10 mouse cellular contexts compared by ENCODE assay signal in genomic region chr4:154749160-154749559, GRCm38 (mm10).
DNase-seq lines count a peak whose midpoint lies in the region; ATAC-seq and TF ChIP-seq lines count a peak whose summit lies in the region.
"Had no signal": no experiment of that assay in that cellular context is flagged by ENCODE, and none has a peak within 500 bp of the region (broad histone marks: within the 10 kb centered on the region; RNA-seq: fewer than 3 reads in every experiment).

No protein-coding gene starts in this region.

- H3K4me2 ChIP-seq in intestine, postnatal 0 days (replicated peaks; ENCODE audit: low read depth) = no peak overlapping the region
- H3K4me2 ChIP-seq in intestine, embryonic 16.5 days (ENCODE audit: low read depth, low read length) = no peak overlapping the region
- no peak overlapping the region for H3K4me2 ChIP-seq in embryonic facial prominence, embryonic 11.5 days (ENCODE audit: low read depth, low read length)
- no peak overlapping the region for H3K4me2 ChIP-seq in midbrain, embryonic 13.5 days (replicated peaks)
- H3K4me2 ChIP-seq: embryonic facial prominence, embryonic 12.5 days; limb, embryonic 15.5 days had no signal

- H3K4me3 ChIP-seq in intestine, postnatal 0 days (ENCODE audit: low read depth, low read length) = no peak overlapping the region
- H3K4me3 ChIP-seq in intestine, embryonic 16.5 days (ENCODE audit: low read length) = no peak overlapping the region
- no peak overlapping the region for H3K4me3 ChIP-seq in E14TG2a.4 (replicated peaks; ENCODE audit: low read length)
- no peak overlapping the region for H3K4me3 ChIP-seq in embryonic facial prominence, embryonic 11.5 days (ENCODE audit: low read depth, low read length)
- no peak overlapping the region for H3K4me3 ChIP-seq in midbrain, embryonic 13.5 days (replicated peaks)
- H3K4me3 ChIP-seq: embryonic facial prominence, embryonic 12.5 days; limb, embryonic 15.5 days had no signal

- no peaks in the 10 kb centered on the region for H3K9me3 ChIP-seq in intestine, postnatal 0 days (ENCODE audit: control insufficient read depth)
- H3K9me3 ChIP-seq in intestine, embryonic 16.5 days (ENCODE audit: control insufficient read depth, low read length) = no peaks in the 10 kb centered on the region
- H3K9me3 ChIP-seq in E14TG2a.4 (ENCODE audit: low read length) = no peaks in the 10 kb centered on the region
- H3K9me3 ChIP-seq in embryonic facial prominence, embryonic 11.5 days (replicated peaks; ENCODE audit: control insufficient read depth, low read length) = no peaks in the 10 kb centered on the region
- no peaks in the 10 kb centered on the region for H3K9me3 ChIP-seq in midbrain, embryonic 13.5 days
- H3K9me3 ChIP-seq: embryonic facial prominence, embryonic 12.5 days; limb, embryonic 15.5 days had no signal

- no peaks in the 10 kb centered on the region for H3K4me1 ChIP-seq in intestine, postnatal 0 days (replicated peaks; ENCODE audit: control insufficient read depth, insufficient read depth, low read length)
- H3K4me1 ChIP-seq in intestine, embryonic 16.5 days (ENCODE audit: control insufficient read depth, insufficient read depth, low read length) = no peaks in the 10 kb centered on the region
- H3K4me1 ChIP-seq in E14TG2a.4 (replicated peaks; ENCODE audit: low read depth, low read length) = peaks cover 16% of the 10 kb centered on the region
- no peaks in the 10 kb centered on the region for H3K4me1 ChIP-seq in embryonic facial prominence, embryonic 11.5 days (ENCODE audit: control insufficient read depth, insufficient read depth, low read length)
- 0 out of 2 replicates have a peak, but pooled peaks cover 3% of the 10 kb centered on the region for H3K4me1 ChIP-seq in midbrain, embryonic 13.5 days (replicated peaks)

- no peaks in the 10 kb centered on the region for H3K27me3 ChIP-seq in intestine, postnatal 0 days (replicated peaks; ENCODE audit: control insufficient read depth, insufficient read depth, low read length)
- H3K27me3 ChIP-seq in intestine, embryonic 16.5 days (replicated peaks; ENCODE audit: control insufficient read depth, insufficient read depth, low read length) = no peaks in the 10 kb centered on the region
- peaks cover 44% of the 10 kb centered on the region for H3K27me3 ChIP-seq in E14TG2a.4 (ENCODE audit: insufficient read depth, low read length)
- H3K27me3 ChIP-seq in embryonic facial prominence, embryonic 11.5 days (ENCODE audit: control insufficient read depth, insufficient read depth, low read length) = no peaks in the 10 kb centered on the region
- peaks cover 13% of the 10 kb centered on the region; the same call in 1 of the 2 replicates for H3K27me3 ChIP-seq in midbrain, embryonic 13.5 days

- peak; percentile 18 for DNase-seq in 3T3-L1 (ENCODE audit: low read depth, low spot score)
- DNase-seq in embryonic facial prominence, embryonic 11.5 days (ENCODE audit: low spot score) = peak; percentile 56
- no peak for DNase-seq in right cerebral cortex, adult 18-20 months
- DNase-seq in right cerebral cortex, postnatal 10 days (ENCODE audit: low spot score in 2 of 2) = no peak

- H3K9ac ChIP-seq in intestine, postnatal 0 days (ENCODE audit: low read depth, low read length) = no peak overlapping the region
- H3K9ac ChIP-seq in intestine, embryonic 16.5 days (ENCODE audit: low read depth, low read length) = no peak overlapping the region
- H3K9ac ChIP-seq in embryonic facial prominence, embryonic 11.5 days (replicated peaks; ENCODE audit: low read length) = no peak overlapping the region
- H3K9ac ChIP-seq in midbrain, embryonic 13.5 days (replicated peaks) = no peak overlapping the region
- H3K9ac ChIP-seq: embryonic facial prominence, embryonic 12.5 days; limb, embryonic 15.5 days had no signal

- 38% methylated on average over 9 of the region's 9 CpGs for WGBS in intestine, postnatal 0 days
- WGBS in intestine, embryonic 16.5 days = 38% methylated on average over 9 of the region's 9 CpGs
- WGBS in embryonic facial prominence, embryonic 11.5 days = 43% methylated on average over 9 of the region's 9 CpGs
- 44% methylated on average over 9 of the region's 9 CpGs for WGBS in midbrain, embryonic 13.5 days

- TF ChIP-seq CTCF in intestine, postnatal 0 days (IDR thresholded peaks at IDR 0.05; ENCODE audit: low read depth) = peak; percentile 84
- peak; percentile 69 for TF ChIP-seq CTCF in E14TG2a.4 (conservative IDR thresholded peaks at IDR 0.05; ENCODE audit: low read length)

- H3K36me3 ChIP-seq in intestine, postnatal 0 days (ENCODE audit: control insufficient read depth, insufficient read depth) = no peaks in the 10 kb centered on the region
- no peaks in the 10 kb centered on the region for H3K36me3 ChIP-seq in intestine, embryonic 16.5 days (ENCODE audit: control insufficient read depth, insufficient read depth, low read length)
- H3K36me3 ChIP-seq in E14TG2a.4 (ENCODE audit: insufficient read depth, low read length) = no peaks in the 10 kb centered on the region
- no peaks in the 10 kb centered on the region for H3K36me3 ChIP-seq in embryonic facial prominence, embryonic 11.5 days (replicated peaks; ENCODE audit: control insufficient read depth, insufficient read depth, low read depth, low read length)
- no peaks in the 10 kb centered on the region for H3K36me3 ChIP-seq in midbrain, embryonic 13.5 days
- H3K36me3 ChIP-seq: embryonic facial prominence, embryonic 12.5 days; limb, embryonic 15.5 days had no signal

- no peak overlapping the region for H3K27ac ChIP-seq in intestine, postnatal 0 days (ENCODE audit: low read depth, low read length)
- H3K27ac ChIP-seq in intestine, embryonic 16.5 days (ENCODE audit: low read length) = no peak overlapping the region
- H3K27ac ChIP-seq in embryonic facial prominence, embryonic 11.5 days (replicated peaks; ENCODE audit: low read depth, low read length) = no peak overlapping the region
- H3K27ac ChIP-seq in midbrain, embryonic 13.5 days = no peak overlapping the region
- H3K27ac ChIP-seq: embryonic facial prominence, embryonic 12.5 days; limb, embryonic 15.5 days had no signal

- no peak for ATAC-seq in intestine, postnatal 0 days
- no peak for ATAC-seq in intestine, embryonic 16.5 days
- ATAC-seq in embryonic facial prominence, embryonic 11.5 days (replicated peaks; ENCODE audit: insufficient number of reproducible peaks, low FRiP score, low TSS enrichment, low read depth) = no peak
- 0 out of 2 replicates have a peak, but pooled peaks have one; percentile 27 for ATAC-seq in midbrain, embryonic 13.5 days

Comparison
In these comparisons a context has a peak if more than half of its experiments do, and no peak if none do; other contexts are left out.
1. DNase-seq: peak in 3T3-L1 (single experiment) and embryonic facial prominence, embryonic 11.5 days (single experiment); none in right cerebral cortex, adult 18-20 months (single experiment) and right cerebral cortex, postnatal 10 days (0 of 2).